Mouse (Mus musculus): ENCODE data around the gene Ccdc88a.

GRCm38 (mm10) chr11:29525988-29526794, 152.7 kb downstream of the Ccdc88a start, which contains the start of gene Mtif2:
- no peak for TF ChIP-seq USF2 (IDR thresholded peaks at IDR 0.05; ENCODE audit: borderline replicate concordance in 1 of 2, insufficient read depth in 1 of 2, low read depth in 1 of 2, low read length in 2 of 2)
- no peak for TF ChIP-seq TAL1 (IDR thresholded peaks at IDR 0.05; ENCODE audit: low read length)
- peak; percentile 1; the same call in 1 of the 2 replicates for TF ChIP-seq SMC3 (IDR thresholded peaks at IDR 0.05; ENCODE audit: low read depth, low read length)
- peak in 1 of 2 experiments; percentile 43; a peak in 2 of 4 replicates for TF ChIP-seq EP300 (IDR thresholded peaks at IDR 0.05; ENCODE audit: low read depth in 1 of 2, low read length in 2 of 2)
- no peak; a peak in 1 of 6 replicates for TF ChIP-seq CTCF (IDR thresholded peaks at IDR 0.05 in 2 of 3, conservative IDR thresholded peaks at IDR 0.05 in 1 of 3; ENCODE audit: control insufficient read depth in 1 of 3, insufficient read depth in 1 of 3, low read depth in 2 of 3, low read length in 3 of 3, poor library complexity in 1 of 3, severe bottlenecking in 1 of 3)

All from MEL (cell line).